Mouse (Mus musculus) bone marrow macrophage, adult 2 months (primary cell): ENCODE data around the gene Rasgrp2.

Experiments
- CTCF ChIP-seq: IDR thresholded peaks from 2 replicates; pipeline ENCODE4 v1.5.1; 2012; ENCODE audit warnings: low read depth, mild to moderate bottlenecking, low read length, moderate library complexity
- POLR2A ChIP-seq: IDR thresholded peaks from 2 replicates; pipeline ENCODE4 v1.6.1; 2012; ENCODE audit warnings: mild to moderate bottlenecking, low read depth, low read length, borderline replicate concordance

DNA sequence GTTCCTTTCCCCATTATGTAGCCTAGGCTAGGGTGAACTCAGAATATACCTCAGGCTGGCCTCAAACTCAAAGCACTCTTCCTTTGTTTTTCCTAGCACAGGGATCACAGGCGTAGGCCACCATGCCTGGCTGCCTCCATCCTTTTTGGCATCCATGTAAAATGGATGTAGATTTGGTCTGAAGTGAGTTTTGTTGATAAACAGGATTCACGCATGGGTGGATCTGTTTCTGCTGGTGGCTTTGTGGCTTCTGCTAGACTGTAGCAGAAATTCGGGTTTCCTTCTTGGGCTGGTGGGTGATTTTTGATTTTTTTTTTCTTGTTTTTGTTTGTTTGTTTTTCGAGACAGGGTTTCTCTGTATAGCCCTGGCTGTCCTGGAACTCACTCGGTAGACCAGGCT lies 10.8 kb downstream of the Rasgrp2 start:
- TF ChIP-seq CTCF (no peak), POLR2A (no peak)
